Mouse (Mus musculus) neural tube, embryonic 13.5 days (tissue): ENCODE data around the gene Gm17617. TPM values are rescaled to one million over a fixed set of nuclear protein-coding genes. Genes with fewer than 3 reads are reported as not detected.
"Not testable (repeated sequence)": the region's sequence is repeated elsewhere in the genome, so short reads cannot be mapped to it uniquely, and the experiment has no call there.

Experiments
- ATAC-seq: fragments of 200-750 bp; cut with Nextera tagmentation; 2 replicates; pipeline ENCODE4 v1.8.0; 2017; ENCODE audit warnings: low read depth, mild to moderate bottlenecking, moderate TSS enrichment, moderate library complexity
- H3K27ac ChIP-seq: fragments of 300-500 bp; sonication (generic); replicated peaks from 2 replicates; pipeline ENCODE4 v1.5.1; 2015; ENCODE audit warnings: moderate library complexity, mild to moderate bottlenecking, inconsistent platforms
- H3K27me3 ChIP-seq: fragments of 300-500 bp; sonication (generic); 2 replicates; pipeline ENCODE4 v1.6.1; 2015; ENCODE audit warnings: mild to moderate bottlenecking, inconsistent platforms
- H3K36me3 ChIP-seq: fragments of 300-500 bp; sonication (generic); 2 replicates; pipeline ENCODE4 v1.6.1; 2015; ENCODE audit warnings: mild to moderate bottlenecking, inconsistent platforms
- H3K4me1 ChIP-seq: fragments of 300-500 bp; sonication (generic); replicated peaks from 2 replicates; pipeline ENCODE4 v1.6.1; 2015; ENCODE audit warnings: inconsistent platforms
- H3K4me2 ChIP-seq: fragments of 300-500 bp; sonication (generic); 2 replicates; pipeline ENCODE4 v1.6.1; 2015; ENCODE audit warnings: inconsistent platforms, mild to moderate bottlenecking, moderate library complexity
- H3K4me3 ChIP-seq: fragments of 300-500 bp; sonication (generic); 2 replicates; pipeline ENCODE4 v1.5.1; 2015; ENCODE audit warnings: mild to moderate bottlenecking, inconsistent platforms
- H3K9ac ChIP-seq: fragments of 300-500 bp; sonication (generic); 2 replicates; pipeline ENCODE4 v1.6.1; 2015; ENCODE audit warnings: moderate library complexity, mild to moderate bottlenecking, inconsistent platforms
- H3K9me3 ChIP-seq: fragments of 300-500 bp; sonication (generic); 2 replicates; pipeline ENCODE4 v1.6.1; 2016; ENCODE audit warnings: inconsistent platforms
- WGBS: fragments of 180-500 bp; shearing (Covaris S2); methylation state at CpG from one replicate; pipeline ENCODE4 v1.1.7; 2015; 5-methylcytosine and 5-hydroxymethylcytosine counted together
- polyA plus RNA-seq: library from polyadenylated mRNA; unstranded; fragments of >200 nt; fragmentation: Nextera tagmentation; extraction: Ambion mirVana; gene quantifications from 2 replicates; pipeline ENCODE4 v1.2.1, GENCODE M21; 2015

Gene Gm17617
- polyA plus RNA-seq, 1 experiment from 2014 or later: not detected

DNA sequence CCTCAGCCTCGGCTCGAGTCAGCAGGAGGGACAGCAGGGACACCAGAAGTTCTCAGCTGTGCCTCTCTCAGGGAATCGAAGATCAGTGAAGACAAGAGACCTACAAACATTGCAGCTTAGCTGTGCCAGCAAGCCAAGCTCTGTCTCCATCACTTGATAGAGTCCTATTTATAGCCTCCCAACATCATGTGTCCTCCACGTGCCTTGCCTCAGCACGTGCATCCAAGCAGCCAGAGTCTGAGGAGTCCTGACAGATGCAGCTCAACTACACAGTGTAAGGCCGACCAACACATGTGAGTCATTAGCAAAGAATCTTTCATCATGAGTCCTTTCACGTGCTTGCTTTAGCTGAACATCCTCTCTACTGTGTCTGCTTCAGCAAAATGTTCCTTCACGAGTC, 25.7 kb downstream of the Gm17617 start:
- H3K36me3 ChIP-seq: peaks cover 21% of the 10 kb centered on the region
- no peak overlapping the region for H3K4me2 ChIP-seq
- H3K9ac ChIP-seq: no peak overlapping the region
- H3K4me1 ChIP-seq: peaks cover 23% of the 10 kb centered on the region
- no peaks in the 10 kb centered on the region for H3K27me3 ChIP-seq
- no peak overlapping the region for H3K4me3 ChIP-seq
- H3K27ac ChIP-seq: no peak overlapping the region
- H3K9me3 ChIP-seq: no peaks in the 10 kb centered on the region
- no peak for ATAC-seq
- WGBS: 88% methylated on average over 8 of the region's 8 CpGs

DNA sequence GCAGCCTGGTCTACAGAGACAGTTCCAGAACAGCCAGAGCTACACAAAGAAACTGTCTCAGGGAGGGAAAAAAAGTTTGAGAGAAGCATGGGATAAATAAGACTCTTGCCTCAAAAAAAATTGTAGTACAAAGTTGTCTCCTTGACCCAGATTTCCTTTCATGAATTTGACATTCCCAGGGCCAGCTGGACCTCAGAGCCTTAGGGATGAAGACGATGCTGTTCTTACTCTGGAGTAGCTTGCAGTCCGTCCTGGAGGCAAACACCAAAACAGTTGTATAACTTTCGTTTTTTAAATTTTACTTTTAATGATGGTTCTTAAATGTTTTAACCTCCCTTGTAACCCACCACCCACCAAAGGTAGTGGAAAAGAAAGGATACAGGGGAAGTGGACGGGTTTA, 26.2 kb downstream of the Gm17617 start:
- no peaks in the 10 kb centered on the region for H3K9me3 ChIP-seq
- peaks cover 23% of the 10 kb centered on the region for H3K4me1 ChIP-seq
- H3K27me3 ChIP-seq: no peaks in the 10 kb centered on the region
- WGBS: 93% methylated on average over 4 of the region's 4 CpGs
- H3K4me2 ChIP-seq: no peak overlapping the region
- no peak overlapping the region for H3K27ac ChIP-seq
- H3K4me3 ChIP-seq: no peak overlapping the region
- H3K9ac ChIP-seq: no peak overlapping the region
- ATAC-seq: no peak
- H3K36me3 ChIP-seq: peaks cover 18% of the 10 kb centered on the region

DNA sequence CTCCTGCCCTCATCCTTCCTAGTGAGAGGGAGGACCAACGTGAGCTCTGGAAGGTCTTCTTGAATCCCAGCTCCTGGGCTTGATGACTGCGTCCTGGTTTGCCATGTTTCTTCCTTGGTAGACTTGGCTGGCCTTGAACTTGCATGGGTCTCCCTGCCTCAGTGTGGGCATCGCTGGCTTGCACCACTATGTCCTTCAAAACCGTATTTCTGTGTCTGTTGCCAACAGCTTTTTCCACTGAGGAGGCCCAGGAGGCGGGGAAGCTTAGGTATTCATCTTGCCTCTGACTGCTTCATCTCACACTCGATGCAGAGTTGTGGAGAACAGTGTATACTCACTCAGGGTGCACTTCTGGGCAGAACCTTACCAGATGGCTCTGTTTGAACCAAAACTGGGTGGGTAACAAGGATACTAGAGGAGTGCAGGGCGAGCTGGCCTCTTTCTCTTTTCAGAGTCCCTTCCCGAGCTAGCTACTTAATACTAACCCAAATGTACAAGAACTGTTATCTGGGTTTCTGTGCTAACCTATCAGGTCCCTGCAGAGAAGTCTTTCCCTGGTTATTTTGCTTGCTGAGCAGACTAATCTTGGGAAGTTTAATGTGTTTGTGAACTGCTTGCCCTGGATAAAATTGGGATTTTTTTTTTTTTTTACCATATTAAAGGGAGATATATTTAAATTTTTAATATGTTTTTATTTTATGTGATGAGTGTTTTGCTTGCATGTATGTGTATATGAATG, 27.2 kb downstream of the Gm17617 start:
- 28% methylated on average over 8 of the region's 8 CpGs for WGBS
- Histone ChIP-seq H3K27me3 (no peaks in the 10 kb centered on the region), H3K27ac (peak overlapping the region; percentile 90), H3K9me3 (no peaks in the 10 kb centered on the region), H3K9ac (peak overlapping the region; percentile 87), H3K4me1 (peaks cover 23% of the 10 kb centered on the region), H3K36me3 (peaks cover 18% of the 10 kb centered on the region), H3K4me2 (peak overlapping the region; percentile 70), H3K4me3 (peak overlapping the region; percentile 85)
- ATAC-seq: no peak

DNA sequence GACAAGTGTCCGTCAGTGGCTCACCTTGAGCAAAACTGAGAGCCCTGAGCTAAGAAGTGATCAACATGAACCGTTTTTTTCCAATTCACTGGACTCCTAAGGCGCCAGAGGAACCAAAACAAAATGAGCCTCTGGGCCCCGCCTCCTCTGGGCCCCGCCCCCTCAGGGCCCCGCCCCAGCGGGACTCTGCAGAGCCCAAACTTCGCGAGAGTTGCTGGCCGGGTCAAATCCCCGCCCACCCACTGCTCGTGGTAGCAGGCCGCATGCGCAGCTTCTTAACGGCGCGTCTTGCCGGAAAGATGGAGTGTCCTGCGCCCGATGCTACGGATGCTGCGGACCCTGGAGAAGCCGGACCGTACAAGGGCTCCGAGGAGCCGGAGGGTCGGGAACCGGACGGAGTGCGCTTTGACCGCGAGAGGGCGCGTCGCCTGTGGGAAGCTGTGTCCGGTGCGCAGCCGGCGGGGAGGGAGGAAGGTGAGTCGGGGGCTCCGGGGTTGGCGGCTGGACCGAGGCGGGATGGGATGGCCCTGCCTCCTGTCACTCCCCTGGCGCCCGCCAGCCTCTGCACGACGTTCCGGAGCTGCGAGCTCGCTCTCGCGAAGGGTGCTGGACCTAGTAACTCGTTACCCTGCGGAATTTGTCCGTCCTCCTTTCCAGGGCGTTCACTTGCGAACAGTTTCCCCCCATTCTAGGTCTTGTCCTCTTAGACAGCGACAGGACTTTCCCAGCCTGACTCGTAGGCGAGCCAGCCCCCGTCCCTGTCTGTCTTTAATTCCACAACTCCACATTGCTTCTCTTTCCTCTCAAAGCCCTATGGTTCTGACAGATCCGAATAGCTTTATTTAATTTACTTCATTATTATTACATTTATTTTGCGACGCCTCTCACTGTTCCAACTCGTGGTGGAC, 28.0 kb downstream of the Gm17617 start, which contains the start of gene Zfp346:
Gene Zfp346, plus strand, starts transcription at position 267 of the 908 bp plus-strand sequence.
- Histone ChIP-seq H3K36me3 (peaks cover 18% of the 10 kb centered on the region), H3K4me2 (peak within 1 kb of the TSS; percentile 70), H3K9ac (peak within 1 kb of the TSS; percentile 87), H3K27me3 (no peaks in the 10 kb centered on the region), H3K27ac (peak within 1 kb of the TSS; percentile 90), H3K9me3 (no peaks in the 10 kb centered on the region), H3K4me3 (peak within 1 kb of the TSS; percentile 85), H3K4me1 (peaks cover 23% of the 10 kb centered on the region)
- whole genome bisulfite sequencing: under 1% methylated on average over 66 of the region's 66 CpGs
- ATAC-seq: peak; percentile 93

DNA sequence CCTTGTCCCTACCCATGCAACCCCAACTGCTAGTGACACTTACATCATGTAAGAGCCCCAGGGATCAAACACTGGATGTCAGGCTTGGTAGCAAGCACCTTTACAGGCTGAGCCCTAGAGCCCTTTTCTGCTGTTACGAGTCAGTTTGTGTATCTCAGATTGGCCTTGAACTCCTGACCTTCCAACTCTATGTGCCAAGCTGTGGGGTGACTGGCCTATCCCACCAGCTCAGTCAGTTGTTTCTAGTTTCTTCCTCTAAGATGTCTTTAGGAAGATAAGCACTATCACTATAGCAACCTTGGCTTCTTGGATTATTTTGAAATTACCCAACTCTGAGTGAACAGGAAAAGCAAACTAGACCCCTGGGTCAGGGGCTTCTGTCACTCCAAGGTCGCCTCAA, 30.0 kb downstream of the Gm17617 start:
- Histone ChIP-seq H3K9me3 (no peaks in the 10 kb centered on the region), H3K4me3 (no peak overlapping the region), H3K27ac (no peak overlapping the region), H3K9ac (no peak overlapping the region), H3K4me1 (peaks cover 33% of the 10 kb centered on the region), H3K4me2 (no peak overlapping the region), H3K27me3 (no peaks in the 10 kb centered on the region), H3K36me3 (peaks cover 10% of the 10 kb centered on the region)
- WGBS: 81% methylated on average over 2 of the region's 2 CpGs
- ATAC-seq: no peak

DNA sequence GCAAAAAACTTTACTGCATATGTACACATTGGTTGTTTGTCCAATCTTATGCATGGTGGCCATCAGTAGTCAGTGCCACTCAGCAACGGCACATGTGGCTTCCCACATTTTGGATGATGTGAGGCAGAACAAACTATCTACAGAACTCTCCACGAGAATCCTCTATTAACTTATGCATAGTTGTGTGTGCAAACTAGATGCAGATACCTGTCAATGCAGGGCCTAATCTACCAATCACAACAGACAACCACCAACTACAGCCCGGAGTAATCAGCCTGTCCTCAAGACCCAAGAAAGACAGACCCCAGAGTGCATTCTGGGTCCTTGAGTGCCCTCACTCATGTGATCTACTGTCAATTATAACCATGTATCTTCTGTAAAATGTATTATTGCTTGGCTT, 31.0 kb downstream of the Gm17617 start:
- no peaks in the 10 kb centered on the region for H3K9me3 ChIP-seq
- no peak overlapping the region for H3K27ac ChIP-seq
- no peak overlapping the region for H3K9ac ChIP-seq
- no peaks in the 10 kb centered on the region for H3K27me3 ChIP-seq
- 94% methylated on average over 3 of the region's 3 CpGs for WGBS
- peaks cover 31% of the 10 kb centered on the region for H3K4me1 ChIP-seq
- H3K36me3 ChIP-seq: no peaks in the 10 kb centered on the region
- no peak overlapping the region for H3K4me2 ChIP-seq
- no peak overlapping the region for H3K4me3 ChIP-seq
- no peak for ATAC-seq

DNA sequence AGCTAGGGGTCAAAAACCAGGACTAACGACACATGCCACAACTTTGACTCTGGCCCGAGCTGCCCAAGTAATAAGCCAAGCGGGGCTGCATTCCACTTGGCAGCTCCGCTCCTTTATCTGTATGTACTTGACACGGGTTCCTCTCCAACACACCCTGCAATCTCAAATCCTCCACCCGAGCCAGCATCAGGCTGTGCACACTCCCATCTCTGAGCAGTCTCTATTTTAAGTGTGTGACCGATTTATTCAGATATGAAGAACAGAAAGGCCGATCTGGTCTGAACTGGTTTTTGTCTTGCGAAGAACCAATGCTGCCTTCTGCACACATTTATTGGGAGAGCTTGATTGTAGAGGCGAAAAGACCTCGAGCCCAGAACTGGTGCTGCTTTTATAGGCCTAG, 31.7 kb downstream of the Gm17617 start:
- H3K4me1 ChIP-seq: peaks cover 23% of the 10 kb centered on the region
- H3K27ac ChIP-seq: no peak overlapping the region
- H3K36me3 ChIP-seq: no peaks in the 10 kb centered on the region
- no peak overlapping the region for H3K4me3 ChIP-seq
- H3K4me2 ChIP-seq: no peak overlapping the region
- WGBS: 94% methylated on average over 11 of the region's 11 CpGs
- ATAC-seq: no peak
- H3K27me3 ChIP-seq: no peaks in the 10 kb centered on the region
- no peak overlapping the region for H3K9ac ChIP-seq
- no peaks in the 10 kb centered on the region for H3K9me3 ChIP-seq

DNA sequence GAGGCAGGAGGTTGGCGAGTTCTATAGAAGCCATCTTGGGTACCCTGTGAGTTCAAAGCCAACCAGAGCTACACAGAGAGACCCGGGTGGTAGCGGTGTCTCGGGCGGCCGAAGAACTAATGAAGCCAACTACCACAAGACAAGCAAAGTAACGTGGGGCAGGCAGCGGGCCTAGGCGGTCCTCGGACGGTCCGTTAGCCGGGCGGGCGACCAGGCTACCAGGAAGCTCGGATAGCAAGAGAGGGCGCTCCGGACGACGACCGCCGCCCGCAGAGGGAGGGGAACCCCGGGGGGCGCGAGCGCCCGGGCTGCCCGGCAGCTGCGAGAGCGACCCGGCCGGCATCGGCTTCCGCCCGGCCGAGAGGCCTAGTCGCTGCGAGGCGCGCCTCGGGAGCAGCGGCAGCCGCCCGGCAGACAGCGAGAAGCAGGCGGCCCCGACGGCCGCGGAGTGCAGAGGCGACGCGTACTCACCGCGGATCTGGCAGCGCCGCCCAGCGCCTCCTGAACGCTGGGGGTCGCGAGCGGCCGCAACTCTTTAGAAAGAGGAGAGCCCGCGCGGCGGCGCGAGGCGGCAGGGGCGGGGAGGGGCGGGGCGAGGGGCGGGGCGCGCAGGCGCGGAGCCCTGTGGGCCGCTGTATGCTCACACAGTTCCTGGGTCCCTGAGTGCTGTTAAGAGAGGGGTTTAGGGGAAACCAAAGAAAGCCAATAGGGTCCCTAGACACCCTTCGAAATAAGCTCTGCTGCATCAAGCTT, 33.4 kb downstream of the Gm17617 start, which contains the start of gene Uimc1:
Gene Uimc1, minus strand, starts transcription at position 575 of the 753 bp plus-strand sequence.
- Histone ChIP-seq H3K9me3 (no peaks in the 10 kb centered on the region), H3K36me3 (no peaks in the 10 kb centered on the region), H3K4me3 (peak within 1 kb of the TSS; percentile 83), H3K4me1 (peaks cover 12% of the 10 kb centered on the region), H3K27me3 (no peaks in the 10 kb centered on the region), H3K27ac (peak within 1 kb of the TSS; percentile 94), H3K9ac (peak within 1 kb of the TSS; percentile 93), H3K4me2 (peak within 1 kb of the TSS; percentile 66)
- ATAC-seq: peak; percentile 91
- WGBS: under 1% methylated on average over 78 of the region's 81 CpGs

DNA sequence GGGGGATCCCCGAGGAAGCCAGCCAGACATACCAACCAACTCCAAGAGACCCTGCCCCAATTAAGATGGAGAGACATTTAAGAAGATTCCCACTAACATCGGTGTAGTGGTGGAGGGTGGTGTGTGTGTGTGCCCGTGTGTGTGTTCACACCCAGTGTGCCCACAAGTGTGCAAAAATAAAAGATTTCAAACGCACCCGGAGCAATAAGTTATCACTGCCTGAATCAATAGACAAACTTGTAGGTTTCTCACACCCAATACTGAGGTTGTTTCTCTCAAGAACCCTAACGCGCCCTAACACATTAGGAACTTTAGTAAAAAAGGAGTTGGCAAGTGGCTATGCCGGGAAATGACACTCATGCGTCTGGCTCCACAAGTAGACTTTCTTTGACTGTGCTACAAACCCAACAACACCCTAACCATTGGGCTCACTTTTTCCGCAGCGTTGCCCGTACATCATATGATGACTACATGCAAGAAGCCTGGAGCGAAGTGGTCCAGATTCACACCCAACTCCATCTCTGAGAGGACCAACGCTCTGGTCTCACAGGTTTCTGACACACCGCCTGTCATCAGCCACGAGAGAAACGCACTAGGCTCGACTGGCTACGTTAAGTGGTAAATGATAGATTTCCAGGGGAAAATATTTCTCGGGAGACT, 34.2 kb downstream of the Gm17617 start:
- 36% methylated on average over 20 of the region's 20 CpGs for WGBS
- H3K27me3 ChIP-seq: no peaks in the 10 kb centered on the region
- H3K4me2 ChIP-seq: peak overlapping the region; percentile 66
- H3K4me3 ChIP-seq: peak overlapping the region; percentile 83
- H3K9me3 ChIP-seq: no peaks in the 10 kb centered on the region
- peak overlapping the region; percentile 93 for H3K9ac ChIP-seq
- H3K36me3 ChIP-seq: no peaks in the 10 kb centered on the region
- H3K27ac ChIP-seq: peak overlapping the region; percentile 94
- peaks cover 9% of the 10 kb centered on the region for H3K4me1 ChIP-seq
- no peak for ATAC-seq

DNA sequence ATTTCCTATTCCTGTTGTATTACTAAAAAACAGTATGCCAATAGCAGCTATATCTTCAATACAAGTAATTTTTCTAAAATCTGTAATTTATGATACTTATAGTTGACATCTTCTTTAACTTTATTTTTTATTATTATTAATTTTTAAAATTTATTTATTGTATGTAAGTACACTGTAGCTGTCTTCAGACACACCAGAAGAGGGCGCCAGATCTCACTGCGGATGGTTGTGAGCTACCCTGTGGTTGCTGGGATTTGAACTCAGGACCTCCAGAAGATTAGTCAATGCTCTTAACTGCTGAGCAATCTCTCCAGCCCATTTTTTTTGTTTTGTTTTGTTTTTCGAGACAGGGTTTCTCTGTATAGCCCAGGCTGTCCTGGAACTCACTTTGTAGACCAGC, 35.5 kb downstream of the Gm17617 start:
- 93% methylated on average over 3 of the region's 3 CpGs for WGBS
- ATAC-seq: not testable (repeated sequence)

DNA sequence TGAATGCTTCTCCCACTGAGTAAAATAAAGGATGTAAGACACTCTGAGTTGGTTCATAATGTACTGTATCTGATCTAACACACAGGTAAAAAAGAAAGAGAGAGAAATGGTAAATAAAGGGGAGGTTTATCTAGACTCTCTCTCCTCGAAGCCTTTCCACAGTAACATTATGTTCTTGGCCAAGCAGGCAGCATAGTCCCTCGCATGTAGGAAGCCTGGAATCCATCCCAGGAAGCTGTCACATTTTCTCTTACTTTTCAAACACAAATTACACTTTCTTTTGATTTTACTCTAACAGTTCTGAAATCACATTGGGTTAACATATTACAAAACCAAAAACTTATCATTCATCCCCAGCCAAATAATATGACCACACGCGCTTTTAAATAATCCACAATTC, 40.8 kb downstream of the Gm17617 start:
- Histone ChIP-seq H3K27ac (no peak overlapping the region), H3K9ac (no peak overlapping the region), H3K4me1 (no peaks in the 10 kb centered on the region), H3K9me3 (no peaks in the 10 kb centered on the region), H3K27me3 (no peaks in the 10 kb centered on the region), H3K4me2 (no peak overlapping the region), H3K36me3 (peaks cover 10% of the 10 kb centered on the region; the same call in 1 of the 2 replicates), H3K4me3 (no peak overlapping the region)
- 93% methylated on average over 4 of the region's 4 CpGs for WGBS
- ATAC-seq: no peak

More for the DNA sequence above, 35.5 kb downstream of the Gm17617 start:
- not testable (repeated sequence) for H3K4me1 ChIP-seq, H3K9me3 ChIP-seq, H3K36me3 ChIP-seq, H3K27ac ChIP-seq, H3K27me3 ChIP-seq, H3K9ac ChIP-seq, H3K4me2 ChIP-seq, H3K4me3 ChIP-seq
